Mouse (Mus musculus) bone marrow, adult 2 months (tissue): ENCODE data around the gene Tenm3.

Source experiments
- CTCF ChIP-seq: fragments of 200-500 bp; IDR thresholded peaks from 2 replicates; pipeline ENCODE4 v1.5.1; 2011; ENCODE audit warnings: low read length, control low read depth; ENCODE audit not compliant: control insufficient read depth, insufficient read depth
- POLR2A ChIP-seq: fragments of 200-500 bp; IDR thresholded peaks from 2 replicates; pipeline ENCODE4 v1.6.1; 2011; ENCODE audit warnings: low read depth, mild to moderate bottlenecking, control low read depth, low read length, borderline replicate concordance; ENCODE audit not compliant: control insufficient read depth

- no peak for TF ChIP-seq CTCF
- TF ChIP-seq POLR2A = no peak
These were observed 240.4 kb downstream of the Tenm3 start for GRCm38 (mm10) chr8:48603165-48603840.
